Mouse (Mus musculus) testis, postnatal 10 days (tissue): ENCODE measurements around the gene 5330417H12Rik.
A peak's percentile ranks its signal among the peaks of the same experiment; 100 is the strongest.

Source experiments
- DNase-seq: peaks from one replicate; pipeline ENCODE4 v3.0.0; 2021; ENCODE audit warnings: low spot score

Gene 5330417H12Rik

DNA sequence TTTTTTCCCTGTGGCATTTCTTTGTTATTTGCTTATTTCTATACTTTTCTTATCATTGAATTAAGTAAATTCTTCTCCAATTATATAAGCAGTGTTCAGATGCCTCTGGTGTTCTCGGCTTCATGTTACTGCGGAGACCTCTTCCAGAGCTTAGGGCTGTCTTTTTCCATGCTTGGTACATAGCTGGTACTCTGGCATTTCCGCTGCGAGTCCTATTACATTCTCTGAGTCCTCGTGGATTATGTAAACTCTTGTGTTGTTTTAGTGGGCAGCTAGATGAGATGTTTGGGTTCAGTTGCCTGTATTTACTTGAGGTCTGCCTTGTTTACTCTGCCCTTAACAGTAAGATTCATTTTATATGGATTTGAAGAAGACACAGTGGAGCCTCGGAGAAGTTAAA, 820 bp upstream of the 5330417H12Rik start:
- DNase-seq: no peak

DNA sequence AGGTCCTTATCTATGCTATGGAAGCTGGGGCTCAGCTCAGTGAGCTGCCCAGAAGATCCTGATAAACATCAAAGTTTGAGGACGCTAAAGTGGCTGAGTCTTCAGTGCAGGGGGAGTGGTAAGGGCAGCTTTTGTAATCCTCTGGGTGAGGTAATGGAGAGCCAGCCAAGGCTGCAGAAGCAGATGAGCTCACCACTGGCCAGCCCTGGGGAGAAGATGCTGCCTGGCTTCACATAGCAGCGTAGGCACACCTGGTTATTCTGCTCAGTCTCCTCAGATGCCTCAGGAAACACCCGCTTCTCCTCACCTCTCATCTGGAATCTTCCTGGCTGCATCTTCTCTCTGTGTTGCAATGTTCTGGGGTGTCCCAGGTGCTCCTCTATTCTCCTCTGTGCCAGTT, 529 bp downstream of the 5330417H12Rik start:
- no peak for DNase-seq

DNA sequence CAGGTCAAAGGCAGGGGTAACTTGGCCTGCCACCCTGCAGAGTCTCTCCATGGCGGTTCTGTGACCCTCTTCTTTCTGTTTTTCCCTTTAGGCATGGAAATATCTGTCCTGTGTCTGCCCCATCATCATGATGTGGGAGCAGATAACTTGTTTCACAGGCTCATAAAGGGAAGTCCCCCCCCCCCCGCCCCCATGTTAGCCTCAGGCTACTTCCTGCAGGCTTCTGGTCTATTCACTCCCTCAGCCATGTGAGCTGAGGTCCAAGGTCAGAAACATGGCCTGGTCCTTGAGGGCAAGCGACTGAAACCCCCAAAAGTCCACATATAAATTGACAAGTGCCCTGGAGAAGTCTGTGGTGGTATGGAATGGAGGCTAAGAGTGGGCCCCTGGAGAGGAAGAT, 4.8 kb downstream of the 5330417H12Rik start:
- DNase-seq: no peak

DNA sequence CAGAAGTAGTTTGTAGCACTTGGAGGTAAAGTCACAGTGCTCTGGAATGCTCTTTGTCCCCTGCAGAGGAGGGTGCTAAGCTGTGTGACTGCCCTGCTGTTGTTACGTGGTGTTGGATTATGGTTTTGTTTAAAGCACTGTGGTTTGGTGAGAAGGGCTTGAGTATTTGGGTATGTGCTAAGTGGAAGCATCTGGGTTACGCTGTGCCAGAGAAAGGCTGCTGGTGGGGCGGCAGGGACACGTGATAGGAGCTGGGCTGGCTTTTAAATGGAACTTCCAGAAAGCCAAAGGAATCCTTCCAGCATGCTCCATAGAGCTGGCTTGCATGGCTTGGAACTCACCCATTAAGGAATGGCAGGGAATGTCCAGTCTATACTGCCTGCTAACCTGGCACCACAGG, 5.7 kb downstream of the 5330417H12Rik start:
- DNase-seq: no peak

DNA sequence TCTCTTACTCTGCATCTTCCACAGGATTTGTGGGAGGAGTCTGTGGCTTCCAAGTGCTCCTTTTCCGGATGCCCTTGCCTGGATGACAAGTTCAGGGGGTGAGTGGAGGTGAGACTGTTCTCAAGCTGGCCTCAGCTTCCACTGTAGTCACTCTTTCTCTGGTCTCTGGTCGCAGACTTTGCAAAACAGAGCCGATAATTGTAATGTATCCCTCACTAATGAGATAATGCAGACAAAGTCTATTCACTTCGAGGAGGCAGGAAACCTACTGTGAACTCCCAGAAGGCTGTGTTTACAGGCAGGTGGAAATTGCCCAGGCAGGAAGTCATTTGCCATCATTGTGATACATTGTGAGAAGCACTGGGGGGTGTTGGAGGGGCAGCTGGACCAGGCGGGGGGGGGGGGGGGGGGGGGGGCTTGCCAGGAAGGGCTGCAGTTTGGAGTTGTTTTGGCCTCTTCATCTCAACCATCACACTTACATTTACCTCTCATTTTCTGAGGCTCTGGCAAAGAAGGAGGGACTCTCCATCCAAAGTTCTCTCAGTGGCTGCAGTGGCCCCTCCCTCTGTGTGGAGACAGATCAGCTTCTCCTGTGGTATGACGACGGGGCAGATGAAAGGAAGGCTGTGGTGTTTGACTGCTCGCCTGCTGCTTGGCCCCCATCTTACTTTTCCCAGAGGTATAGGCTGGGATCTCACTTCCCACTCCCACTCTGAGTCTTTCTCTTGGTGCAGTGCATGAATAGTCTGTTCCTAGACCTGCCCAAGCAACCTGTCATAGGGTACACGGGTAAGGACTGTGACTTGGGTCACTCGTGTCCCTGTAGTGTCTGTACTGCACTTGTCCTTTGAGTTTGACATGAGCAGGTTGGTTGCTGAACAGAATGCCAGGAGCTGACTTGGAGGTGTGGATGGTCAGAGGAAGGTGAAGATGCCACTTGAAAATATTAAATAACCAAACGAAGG, 6.7 kb downstream of the 5330417H12Rik start:
- DNase-seq: no peak

DNA sequence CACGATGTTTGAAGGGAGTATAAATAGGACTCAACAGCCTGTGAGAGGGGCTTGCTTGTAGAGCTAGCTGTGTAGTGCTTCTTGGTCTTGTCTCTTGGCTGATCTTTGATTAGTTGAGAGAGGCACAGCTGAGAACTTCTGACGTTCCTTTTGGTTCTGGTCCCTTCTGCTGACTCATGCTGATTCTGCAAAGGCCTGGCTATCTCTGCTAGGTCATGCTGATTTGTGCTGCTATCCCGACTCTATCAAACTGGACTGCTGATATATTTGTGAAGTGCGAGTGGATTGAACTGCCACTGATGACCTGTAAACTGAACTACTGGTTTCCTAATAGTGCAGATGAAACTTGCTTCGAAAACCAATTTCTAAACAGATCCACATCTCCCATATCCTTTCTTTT, 14.1 kb downstream of the 5330417H12Rik start:
- DNase-seq: no peak

DNA sequence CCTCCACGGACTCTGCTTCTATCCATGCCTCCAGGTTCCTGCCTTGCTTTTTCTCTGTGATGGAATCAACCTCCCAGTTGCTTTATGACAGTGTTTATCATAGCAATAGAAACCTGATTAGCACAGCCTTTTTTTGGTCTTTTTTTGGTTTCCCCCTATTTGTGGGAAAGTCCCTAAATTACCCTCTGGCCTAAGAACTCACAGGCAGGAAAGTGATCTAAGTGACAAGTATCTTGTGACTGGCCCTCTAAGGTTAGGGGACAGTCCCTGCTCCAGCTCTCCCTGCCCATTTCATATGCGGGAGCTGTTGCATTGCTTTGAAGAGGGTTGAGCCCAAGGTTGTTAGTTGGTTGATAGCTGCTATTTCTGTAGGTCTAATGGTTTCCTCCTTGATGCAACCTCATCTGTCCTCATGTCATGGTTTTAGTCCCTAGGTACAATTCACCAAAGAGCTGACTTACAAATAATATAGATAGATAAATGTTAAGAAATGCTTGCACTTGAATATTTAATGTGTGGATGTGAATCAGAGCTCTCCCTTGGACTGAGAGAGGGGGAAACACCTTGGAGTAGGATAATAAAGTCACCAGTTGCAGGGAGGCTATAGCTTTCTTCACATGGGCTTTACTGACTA, 15.2 kb downstream of the 5330417H12Rik start:
- DNase-seq: no peak

DNA sequence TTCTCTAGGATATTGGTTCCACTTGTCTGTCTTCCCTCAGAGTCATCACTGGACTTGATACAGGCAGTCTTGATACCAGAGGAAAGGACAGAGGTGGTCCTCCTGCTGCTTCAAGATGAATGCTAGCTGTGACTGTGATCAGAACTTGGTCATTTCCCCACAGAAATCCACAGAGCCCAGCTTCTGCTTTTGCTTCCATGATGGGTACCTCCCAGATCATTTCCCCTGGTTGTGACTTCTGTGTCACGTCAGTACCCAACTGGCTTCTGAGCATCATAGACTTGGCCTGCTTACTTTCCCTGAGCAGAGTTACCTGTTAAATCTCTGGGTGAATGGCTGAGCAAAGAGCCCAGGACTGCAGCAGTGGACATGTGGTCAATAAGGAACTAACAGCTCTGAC, 17.2 kb downstream of the 5330417H12Rik start:
- DNase-seq: no peak

DNA sequence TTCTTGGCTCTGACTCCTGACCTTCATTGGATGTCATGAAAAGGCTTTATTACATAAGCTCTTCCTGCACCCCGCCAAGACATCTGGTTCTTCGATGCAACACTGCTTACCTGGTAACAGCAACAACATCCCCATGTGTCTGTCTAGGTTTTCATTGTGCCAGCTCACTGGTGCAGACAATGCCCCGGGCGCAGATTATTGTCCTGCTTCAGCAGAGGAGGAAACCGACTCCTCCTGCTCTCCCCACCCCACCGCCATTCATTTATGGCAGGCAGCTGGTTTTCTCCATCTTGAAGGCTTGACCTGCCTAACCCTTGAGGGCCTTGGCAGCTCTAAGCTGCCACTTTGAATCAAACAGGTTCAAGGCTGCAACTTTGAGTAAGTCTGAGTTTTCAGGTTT, 22.0 kb downstream of the 5330417H12Rik start:
- DNase-seq: no peak

DNA sequence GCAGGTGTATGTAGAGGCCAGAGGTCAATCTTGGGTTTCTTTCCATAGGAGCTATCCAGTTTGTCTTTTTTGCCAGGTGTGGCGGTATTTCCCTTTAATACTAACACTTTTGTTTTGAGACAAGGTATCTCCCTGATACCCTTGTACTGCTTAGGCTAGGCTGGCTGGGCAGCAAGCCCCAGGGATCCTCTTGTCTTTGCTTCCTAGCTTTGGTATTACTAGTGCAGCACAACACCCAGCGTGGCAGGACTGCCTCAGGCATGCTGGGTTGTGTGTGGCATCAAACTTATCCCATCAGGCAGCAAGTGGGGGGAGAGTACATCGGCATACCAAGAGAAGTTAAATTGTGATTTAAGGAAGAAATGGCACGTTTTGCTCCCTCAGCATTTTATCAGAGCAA, 22.5 kb downstream of the 5330417H12Rik start:
- no peak for DNase-seq

DNA sequence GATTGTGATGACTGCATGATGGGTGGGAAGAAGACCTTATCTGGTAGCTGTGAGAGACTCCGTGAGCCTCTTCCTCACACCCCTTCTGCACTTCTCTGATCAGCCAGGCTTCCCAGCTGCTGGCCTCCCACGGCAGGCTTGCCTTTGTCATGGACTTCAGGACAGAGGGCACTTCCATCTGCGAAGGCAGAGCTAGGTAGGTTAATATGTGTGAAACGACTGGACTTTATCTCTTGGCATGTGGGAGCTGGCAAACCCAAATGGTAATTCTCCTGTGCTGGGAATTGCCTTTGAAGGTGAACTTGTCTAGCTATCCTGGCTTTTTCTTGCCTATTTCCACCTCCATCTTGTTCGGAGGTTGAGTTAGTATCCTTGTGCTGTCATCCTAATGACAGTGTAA, 24.3 kb downstream of the 5330417H12Rik start:
- no peak for DNase-seq

DNA sequence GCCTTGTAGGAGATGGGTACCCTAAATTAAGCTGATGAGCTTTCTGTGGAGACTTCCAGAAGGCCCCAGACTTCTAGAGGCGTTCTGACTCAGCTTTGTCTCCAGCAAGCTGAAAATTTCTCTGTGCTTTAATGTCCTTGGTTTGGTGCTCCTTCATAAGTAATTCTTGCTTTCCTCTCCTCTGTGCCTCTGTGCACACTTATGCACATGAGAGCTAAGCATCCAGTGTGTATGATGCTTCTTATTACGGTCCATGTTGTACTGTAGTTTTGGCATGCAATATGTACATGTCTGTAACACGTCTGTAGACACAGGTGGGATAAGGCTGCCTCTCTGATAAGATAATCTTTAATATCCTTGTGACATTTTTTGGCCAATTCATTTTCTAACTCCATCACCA, 27.0 kb downstream of the 5330417H12Rik start:
- DNase-seq: no peak

DNA sequence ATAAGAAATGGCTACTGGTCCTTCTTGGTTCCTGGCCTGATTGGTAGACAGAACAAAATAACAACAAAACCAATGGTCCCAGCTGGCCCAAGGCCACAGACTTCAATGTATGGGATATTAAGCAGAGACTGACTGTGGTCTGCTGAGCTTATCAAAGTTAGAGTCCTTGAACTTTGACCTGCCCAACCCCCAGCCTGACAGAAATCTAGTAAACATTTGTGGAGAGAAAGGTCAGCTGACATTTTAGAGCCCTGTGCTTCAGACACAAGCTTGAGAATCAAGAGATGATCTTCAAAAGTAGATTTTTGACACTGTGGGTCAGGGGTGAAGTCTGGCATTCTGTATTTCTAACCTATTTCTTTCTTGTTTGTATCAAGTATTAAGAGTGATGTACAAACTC, 28.2 kb downstream of the 5330417H12Rik start:
- no peak for DNase-seq

DNA sequence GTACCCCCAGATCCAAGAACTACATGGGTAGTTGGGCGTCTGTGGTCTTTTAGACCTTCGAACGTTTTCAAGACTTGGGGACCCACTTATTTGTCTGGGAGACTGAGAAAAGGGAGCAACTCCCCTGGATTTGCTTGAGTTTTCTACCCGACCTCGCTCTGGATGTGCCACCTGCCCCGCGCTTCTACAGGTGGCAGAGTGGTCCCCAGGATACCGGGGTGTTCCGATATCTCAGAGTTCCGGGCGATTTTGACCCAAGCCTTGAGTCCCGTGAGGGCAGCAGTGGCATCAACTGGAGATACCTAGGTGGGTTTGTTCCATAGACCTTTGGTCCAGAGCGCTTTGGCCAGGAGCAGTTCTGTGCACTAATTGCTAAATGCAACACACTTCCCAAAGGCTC, 29.5 kb downstream of the 5330417H12Rik start:
- DNase-seq: no peak

DNA sequence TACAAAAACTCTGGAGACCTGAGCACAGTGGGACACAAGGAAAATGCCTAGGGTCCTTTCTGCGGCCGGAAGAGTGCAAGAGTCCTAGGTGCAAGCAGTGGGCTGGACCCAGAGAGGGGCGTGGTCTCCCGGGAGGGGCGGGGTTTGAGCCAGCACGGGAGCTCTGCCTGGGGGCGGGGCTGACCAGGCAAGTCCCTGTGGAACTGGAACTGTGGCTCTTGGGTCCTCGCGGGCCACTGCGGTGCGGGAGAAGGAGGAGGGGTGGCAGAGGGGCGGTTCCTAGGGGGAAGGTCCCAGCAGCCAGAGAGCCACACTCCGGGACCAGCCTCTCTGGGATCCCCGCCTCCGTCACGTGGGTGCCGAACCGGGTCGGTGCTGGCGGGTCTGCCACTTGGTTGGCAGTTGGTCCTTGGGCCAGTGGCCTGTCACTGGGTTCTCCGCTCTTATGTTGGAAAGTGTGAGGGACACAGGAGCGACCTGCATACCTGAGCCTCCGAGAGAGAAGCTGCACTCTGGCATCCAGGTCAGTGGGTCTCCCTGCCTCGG, 30.0 kb downstream of the 5330417H12Rik start, which contains the start of gene Ppfibp2:
Ppfibp2 (plus strand) TSS at position 351 of the 546 bp plus-strand sequence.
- DNase-seq: peak; percentile 97

DNA sequence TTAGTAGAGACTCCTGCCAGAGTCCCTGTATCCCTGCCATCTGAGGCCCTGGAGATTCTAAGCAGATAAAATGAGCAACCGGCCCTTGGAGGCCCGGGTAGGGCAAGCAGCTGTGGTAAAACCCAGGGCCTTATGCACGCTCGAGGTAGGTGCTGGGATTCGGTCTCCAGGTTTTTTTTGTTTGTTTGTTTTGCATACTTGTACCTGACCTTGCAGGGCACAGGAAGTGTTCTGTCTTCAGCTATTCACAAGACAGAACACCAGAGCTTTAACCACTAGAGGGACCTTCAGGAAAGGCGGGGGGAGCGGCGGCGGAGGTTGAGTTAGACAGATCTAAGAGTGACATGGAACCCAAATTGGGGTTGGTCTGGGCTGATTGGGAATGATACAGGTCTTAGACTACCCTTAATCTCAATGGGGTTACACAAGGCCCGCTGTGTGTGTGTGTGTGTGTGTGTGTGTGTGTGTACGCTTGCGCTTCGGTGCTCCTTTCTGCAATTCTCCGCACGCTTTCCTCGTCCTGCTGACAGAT, 30.6 kb downstream of the 5330417H12Rik start:
- DNase-seq: peak; percentile 66

DNA sequence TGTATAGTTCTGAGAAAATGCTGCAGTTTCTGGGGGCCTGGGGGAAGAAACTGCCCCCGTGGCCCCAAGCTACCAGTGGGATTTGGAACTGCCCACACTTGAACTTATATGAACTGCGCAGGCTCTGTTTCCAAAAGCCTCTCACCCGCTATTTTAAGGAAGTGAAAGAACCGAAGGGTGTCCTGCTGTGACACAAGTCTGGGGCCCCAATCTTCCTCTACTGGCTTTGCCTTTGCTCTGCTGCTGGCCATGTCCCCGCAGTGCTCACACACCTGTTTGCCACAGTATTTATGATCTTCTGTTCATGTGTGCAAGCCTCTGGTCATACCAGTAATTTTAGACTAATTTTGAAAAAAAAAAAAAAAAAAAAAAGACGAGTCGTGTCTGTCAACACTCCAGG, 31.1 kb downstream of the 5330417H12Rik start:
- DNase-seq: no peak

DNA sequence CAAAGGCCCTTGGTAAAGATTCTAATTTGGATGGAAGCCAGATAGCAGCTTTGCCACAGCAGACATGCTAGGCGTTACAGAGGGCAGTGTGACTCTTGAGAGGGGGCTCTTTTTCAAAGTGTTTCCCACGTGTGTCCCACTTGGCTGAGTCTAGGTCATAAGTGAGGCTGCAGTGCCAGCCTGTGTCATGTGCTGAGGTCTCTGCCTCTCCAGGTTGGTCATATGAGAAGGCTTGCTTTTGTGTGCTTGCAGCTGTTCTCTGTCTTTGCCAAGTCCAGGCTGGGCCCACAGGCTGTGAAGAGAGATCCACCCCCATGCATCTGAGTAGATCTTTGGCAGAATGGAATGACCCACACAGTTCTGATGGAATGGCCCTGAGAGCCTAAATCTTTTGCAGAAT, 32.3 kb downstream of the 5330417H12Rik start:
- DNase-seq: no peak

DNA sequence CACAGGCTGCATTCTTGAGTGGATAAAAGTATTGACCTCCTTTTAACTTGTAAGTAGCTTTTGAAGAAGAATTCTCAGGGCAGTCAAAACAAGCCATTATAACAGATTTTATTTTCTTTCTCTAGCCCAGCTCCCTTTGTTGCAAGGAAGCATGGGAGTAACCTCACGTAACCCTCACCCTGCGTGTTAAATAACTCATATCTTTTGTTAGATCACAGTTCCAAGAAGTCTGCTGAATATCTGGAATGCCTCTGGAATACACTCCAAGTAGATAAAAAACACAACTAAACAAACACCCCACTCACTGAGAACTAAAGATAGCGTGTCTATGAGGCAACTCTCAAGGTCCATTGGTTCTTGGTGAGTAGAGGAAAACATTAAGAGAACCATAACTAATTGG, 50.7 kb downstream of the 5330417H12Rik start:
- DNase-seq: no peak
